Mouse (Mus musculus): ENCODE measurements around the gene Sctr.
A peak's percentile ranks its signal among the peaks of the same experiment; 100 is the strongest.

Gene Sctr

DNA sequence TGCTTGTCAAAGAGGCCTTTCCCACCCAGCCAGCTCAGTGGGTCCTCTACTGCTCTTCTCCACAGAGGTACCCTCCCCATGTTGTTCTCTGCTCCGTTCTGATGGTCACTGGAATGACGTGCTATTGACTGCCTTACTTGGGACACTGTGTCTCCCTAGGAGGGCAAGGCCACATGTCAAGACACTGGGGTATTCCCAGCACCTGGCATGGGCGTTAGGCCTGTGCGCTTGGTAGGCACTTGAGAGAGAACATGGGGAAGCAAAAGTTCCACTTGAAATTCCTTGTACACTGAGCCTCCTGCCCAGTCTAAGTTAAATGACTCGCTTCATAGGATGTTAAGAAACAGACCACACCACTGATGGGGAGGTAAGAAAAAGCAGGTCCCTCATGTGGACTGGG, 62.4 kb downstream of the Sctr start:
- DNase-seq (ENCODE audit: low spot score in 2 of 2), result no peak

DNA sequence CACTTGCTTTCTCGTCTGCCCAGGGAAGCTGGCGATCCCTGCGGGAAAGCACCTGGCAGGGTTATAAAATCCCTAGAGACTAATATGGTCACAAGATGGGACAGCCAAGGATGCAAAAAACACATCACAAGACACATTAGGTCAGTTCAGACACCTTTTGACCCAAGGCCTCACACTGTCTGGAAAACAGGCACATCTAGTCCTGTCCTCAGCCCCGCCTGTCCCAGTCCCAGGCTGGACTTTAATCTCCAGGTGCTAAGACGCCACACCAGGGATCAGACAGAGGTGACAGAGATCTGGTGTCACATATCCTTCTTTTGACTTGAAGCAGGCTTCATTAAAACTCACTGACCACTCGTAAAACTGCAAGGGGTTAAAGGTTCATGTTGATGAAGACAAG, 63.5 kb downstream of the Sctr start:
- no peak for DNase-seq (ENCODE audit: low spot score in 2 of 2)

- DNase-seq (ENCODE audit: low spot score in 2 of 2), result no peak
Observed at GRCm38 (mm10) chr1:120071133-120071532, 64.4 kb downstream of the Sctr start.

- DNase-seq (ENCODE audit: low spot score in 2 of 2), result no peak
Observed at GRCm38 (mm10) chr1:120072900-120073299, 66.2 kb downstream of the Sctr start.

DNA sequence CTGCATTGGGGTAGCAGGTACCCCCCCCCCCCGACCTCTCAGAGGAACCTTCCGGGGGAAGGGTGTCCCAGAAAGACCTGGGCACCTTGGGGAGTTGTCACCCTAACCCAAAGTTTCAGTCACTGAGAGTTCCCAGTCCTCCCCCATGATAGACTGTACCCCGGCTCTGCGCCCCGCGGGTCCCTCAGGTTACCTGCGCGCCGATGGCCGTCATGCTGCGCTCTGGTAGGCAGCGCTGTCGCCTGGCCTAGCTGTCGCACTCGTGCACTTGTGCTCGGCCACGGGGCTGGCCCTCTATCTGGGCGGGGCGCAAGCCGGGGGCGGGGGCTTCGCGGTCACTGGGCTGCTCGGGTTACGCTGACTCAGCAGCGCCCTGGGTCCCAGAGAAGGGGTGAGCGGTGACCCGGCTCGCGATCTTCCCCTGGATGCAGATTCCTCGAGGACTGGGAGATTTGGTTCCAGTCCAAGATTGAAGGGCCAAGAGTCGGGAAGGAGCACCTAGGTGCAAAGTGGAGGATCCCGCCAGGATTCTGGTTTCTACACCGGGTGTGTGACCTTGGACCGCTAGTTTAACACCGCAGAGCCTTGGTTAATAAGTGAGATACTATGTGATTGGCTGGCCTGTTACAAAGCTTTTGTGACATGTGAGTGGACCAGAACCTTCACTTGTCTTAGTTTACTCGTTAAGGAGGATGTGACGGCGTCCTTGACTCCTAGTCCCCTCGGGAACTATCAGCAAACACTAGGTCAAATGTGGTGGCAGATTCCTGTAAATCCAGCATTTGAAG, 67.0 kb downstream of the Sctr start, which contains the start of gene Tmem37:
Gene Tmem37 (minus strand): TSS at position 556 of the 788 bp plus-strand sequence.
- no peak for DNase-seq (ENCODE audit: low spot score in 2 of 2)

DNA sequence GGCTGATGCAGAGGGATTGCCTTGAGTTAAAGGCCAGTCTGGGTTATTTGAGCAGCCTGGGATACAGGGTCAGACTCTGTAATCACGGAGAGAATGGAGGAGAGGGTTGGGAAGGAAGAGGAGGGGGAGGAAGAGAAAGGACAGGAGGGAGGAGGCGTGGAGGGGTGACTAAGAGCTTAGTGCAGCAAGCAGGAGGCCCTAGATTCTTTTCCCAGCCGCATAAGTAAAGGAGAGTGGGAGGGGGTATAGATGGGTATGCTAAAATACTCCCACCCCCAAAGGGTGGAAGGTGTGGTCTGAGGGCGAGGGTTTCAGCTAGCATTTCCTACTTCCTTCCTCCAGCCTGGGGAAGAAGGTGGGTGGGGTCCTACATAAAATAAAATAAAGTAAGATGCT, 67.6 kb downstream of the Sctr start:
- no peak for DNase-seq (ENCODE audit: low spot score in 2 of 2)

GRCm38 (mm10) chr1:120074931-120075330, 68.2 kb downstream of the Sctr start:
- DNase-seq (ENCODE audit: low spot score in 2 of 2), result no peak

DNA sequence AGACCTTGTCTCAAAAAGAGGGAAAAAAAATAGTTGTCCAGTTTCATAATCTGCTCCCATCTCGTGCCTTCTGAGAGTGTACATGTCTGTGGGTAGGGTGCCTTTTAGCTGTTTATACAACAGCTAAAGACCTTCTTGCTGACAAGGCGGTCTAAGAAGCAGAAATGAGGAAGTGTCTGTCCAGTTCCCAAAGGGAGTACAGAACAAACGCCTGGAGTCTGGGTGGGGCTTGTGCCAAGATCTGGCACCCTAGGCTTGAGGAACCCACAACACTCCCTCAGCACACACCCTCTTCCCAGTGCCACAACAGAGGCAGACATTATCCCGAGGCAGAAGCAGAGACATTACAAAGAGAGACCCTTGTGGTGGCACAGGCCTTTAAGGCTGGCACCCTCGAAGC, 68.8 kb downstream of the Sctr start:
- DNase-seq (ENCODE audit: low spot score in 2 of 2), result no peak

GRCm38 (mm10) chr1:120077746-120078410, 71.2 kb downstream of the Sctr start:
- DNase-seq (ENCODE audit: low spot score in 2 of 2), result no peak

DNA sequence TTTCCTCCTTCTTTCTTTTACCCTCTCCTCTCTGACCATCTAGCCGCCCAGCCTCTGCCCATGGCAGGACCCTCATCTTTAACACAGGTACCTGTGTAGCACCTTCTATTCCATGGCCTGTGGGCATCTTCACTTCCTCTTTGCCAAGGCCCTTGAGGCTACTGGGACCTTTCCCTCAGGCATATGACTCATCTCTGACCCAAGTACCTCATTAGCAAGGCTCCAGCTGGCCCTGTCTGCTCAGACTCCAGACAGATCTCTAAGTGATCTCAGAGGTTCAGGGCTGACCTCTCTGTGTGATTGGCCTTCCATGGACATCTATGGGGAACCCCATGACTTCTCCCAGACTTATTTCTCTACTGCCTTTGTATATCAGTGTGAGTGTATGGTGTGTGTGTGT, 73.9 kb downstream of the Sctr start:
- no peak for DNase-seq (ENCODE audit: low spot score in 2 of 2)

DNA sequence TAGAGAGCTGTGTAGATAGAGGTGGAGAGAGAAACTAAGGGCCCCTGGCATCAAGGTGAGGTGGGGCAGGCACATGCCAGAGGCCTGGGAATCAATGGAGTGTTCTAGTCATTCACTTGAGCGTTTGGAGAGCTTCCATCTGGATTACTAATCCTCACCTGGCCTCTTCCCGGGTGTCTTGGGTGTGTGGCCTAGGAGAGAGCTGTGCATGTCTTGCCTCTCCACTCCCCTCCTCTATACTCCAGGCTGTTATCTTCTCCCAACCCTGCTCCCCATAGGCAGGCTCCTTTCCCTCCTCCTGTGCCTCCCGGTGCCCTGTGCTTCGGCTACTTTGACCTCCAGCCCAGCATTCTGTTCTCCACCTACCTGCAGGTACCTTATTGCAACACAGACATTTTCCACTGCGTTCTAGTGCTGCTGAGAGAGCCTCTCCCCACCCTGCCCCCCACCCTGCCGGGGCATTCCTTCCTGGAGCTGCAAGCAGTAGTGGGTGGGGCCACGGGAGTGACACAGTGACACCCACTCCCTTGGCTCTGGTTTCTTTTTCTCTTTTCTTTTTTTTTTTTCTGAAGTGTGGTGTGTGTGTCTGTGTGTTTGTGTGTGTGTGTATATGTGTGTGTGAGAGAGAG, 76.4 kb downstream of the Sctr start:
- DNase-seq (ENCODE audit: low spot score in 2 of 2), result no peak

DNA sequence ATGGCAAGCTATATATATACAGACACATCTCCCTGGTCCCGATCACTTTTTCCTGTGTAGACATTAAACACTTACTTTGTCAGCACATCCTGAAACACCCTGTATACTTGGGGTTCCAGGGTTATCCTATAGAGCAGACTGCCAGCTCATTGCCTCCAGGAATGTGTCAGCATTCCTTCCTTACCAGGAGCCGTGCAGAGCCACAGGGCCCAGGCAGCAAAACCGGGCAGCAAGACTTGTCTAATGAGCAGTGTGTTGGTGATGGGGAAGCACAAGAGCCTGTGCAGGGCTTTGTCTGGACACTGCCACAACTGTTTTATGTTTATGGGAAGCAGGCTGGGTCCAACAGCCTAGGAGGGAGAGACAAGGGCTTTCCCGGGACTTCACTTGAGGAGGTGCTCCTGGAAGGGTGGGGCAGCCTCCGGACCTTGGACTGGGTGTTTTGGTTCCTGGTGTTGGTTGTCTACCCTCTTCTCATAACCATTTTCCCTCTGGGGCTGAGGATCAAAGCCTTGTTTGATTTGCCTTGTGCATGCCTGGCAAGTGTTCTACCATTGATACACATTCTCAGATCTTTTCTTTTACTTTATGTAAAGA, 77.3 kb downstream of the Sctr start:
- no peak for DNase-seq (ENCODE audit: low spot score in 2 of 2)

GRCm38 (mm10) chr1:120085696-120086095, 79.0 kb downstream of the Sctr start:
- DNase-seq (ENCODE audit: low spot score in 2 of 2), result no peak

DNA sequence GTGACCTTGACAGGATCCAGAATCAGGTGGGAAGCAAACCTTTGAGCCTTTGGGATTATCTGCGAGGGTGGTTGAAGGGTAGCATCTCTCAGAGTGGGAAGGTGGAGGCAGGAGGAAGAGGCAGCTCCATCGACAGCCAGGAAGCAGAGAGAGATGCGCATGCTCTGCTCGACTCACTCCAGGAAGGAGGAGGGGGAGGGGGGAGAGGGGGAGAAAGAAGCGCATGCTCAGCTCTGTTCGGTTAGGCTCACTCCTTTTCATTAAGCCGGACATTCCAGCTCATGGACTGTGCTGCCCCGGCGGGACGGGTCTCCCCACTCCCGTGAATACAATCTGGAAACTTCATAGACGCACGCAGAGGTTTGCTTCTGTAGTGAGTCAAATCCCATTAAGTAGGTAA, 80.0 kb downstream of the Sctr start:
- no peak for DNase-seq (ENCODE audit: low spot score in 2 of 2)

GRCm38 (mm10) chr1:120089180-120089579, 82.5 kb downstream of the Sctr start:
- DNase-seq (ENCODE audit: low spot score in 2 of 2), result no peak

DNA sequence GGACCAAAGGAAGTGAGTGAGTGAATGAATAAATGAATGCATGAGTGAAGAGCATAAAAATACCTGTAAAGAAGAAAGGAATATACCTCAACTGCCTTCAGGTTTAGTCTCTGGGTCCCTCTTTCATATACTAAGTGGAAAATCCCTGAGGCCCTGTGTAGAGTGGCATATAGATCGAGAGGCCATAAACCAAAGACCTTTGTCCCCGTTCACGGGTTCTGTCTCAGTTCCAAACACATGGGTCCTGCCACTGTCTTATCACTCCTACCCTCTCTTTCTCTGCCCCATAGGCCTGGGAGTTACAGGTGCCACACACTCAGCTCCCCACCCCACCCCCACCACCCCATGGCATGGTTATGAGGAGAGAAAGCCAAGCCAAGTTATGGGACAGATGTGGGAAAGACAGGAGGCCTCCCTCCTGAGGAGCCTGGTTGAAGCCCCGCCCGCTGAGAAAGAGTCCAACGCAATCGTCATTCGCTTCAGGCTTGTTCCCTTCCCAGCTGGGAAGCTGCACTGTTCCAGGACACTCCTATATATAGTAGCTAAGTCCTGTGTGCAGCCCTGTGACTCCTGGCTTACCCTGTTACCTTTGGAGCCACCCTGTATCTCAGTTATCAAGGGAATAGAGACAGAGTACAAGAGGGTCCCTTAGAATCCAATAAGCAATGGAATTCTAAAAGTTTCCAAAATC, 84.3 kb downstream of the Sctr start:
- no peak for DNase-seq (ENCODE audit: low spot score in 2 of 2)

GRCm38 (mm10) chr1:120093482-120094134, 86.9 kb downstream of the Sctr start:
- peak; percentile 78 to 80 for DNase-seq (ENCODE audit: low spot score in 2 of 2)

DNA sequence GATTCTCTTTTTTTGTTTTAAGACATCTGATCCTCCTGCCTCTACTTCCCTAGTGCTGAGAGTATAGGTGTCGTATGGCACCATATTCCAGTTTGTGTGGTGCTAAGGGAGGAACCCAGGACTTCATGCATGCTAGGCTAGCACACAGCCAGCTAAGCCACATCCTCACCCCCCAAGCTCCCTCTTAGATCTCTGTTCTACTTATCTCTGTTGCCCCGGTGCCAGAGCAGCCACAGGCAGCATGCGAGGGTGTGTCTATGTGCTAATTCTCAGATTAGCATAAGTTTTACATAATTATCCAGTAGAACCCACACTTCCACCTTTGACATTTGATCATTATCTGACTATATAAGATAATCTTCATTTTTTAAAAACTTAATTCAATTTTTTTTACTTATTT, 88.2 kb downstream of the Sctr start:
- no peak for DNase-seq (ENCODE audit: low spot score in 2 of 2)

GRCm38 (mm10) chr1:120098327-120098726, 91.6 kb downstream of the Sctr start:
- DNase-seq (ENCODE audit: low spot score in 2 of 2), result peak in 1 of 2 experiments; percentile 41

- no peak for DNase-seq (ENCODE audit: low spot score in 2 of 2)
Observed at GRCm38 (mm10) chr1:120099483-120099882, 92.8 kb downstream of the Sctr start.

Measured in right cerebral cortex, postnatal 36 days (tissue).